ENCODE assay signal across 18 mouse cellular contexts in genomic region chr7:92886801-92887200, GRCm38 (mm10). TPM values are rescaled to one million over a fixed set of nuclear protein-coding genes. Genes with fewer than 3 reads are reported as not detected.
DNase-seq lines count a peak whose midpoint lies in the region; ATAC-seq and TF ChIP-seq lines count a peak whose summit lies in the region.
"Had no signal": no experiment of that assay in that cellular context is flagged by ENCODE, and none has a peak within 500 bp of the region (broad histone marks: within the 10 kb centered on the region; RNA-seq: fewer than 3 reads in every experiment).

No protein-coding gene starts in this region.

- H3K9ac ChIP-seq in heart, embryonic 13.5 days: no peak overlapping the region
- H3K9ac ChIP-seq in MEL (ENCODE audit: control insufficient read depth, low read depth, low read length, poor library complexity, severe bottlenecking): no peak overlapping the region
- peak overlapping the region; percentile 43; the same call in 1 of the 2 replicates for H3K9ac ChIP-seq in liver, embryonic 12.5 days
- H3K9ac ChIP-seq: hindbrain, embryonic 14.5 days; midbrain, embryonic 15.5 days had no signal

- no peak for DNase-seq in heart, adult 18-20 months
- no peak for DNase-seq in MEL (ENCODE audit: low read depth, low spot score)
- DNase-seq in thymus, adult 18-20 months: no peak
- no peak for DNase-seq in Muller cell, postnatal 12 days (ENCODE audit: inconsistent ontology term)
- no peak for DNase-seq in kidney, adult 18-20 months
- DNase-seq: cerebellum, adult 11 months; cerebellum, postnatal 14 days; gastrocnemius, postnatal 14 days; kidney, adult 8-10 months; layer of hippocampus, postnatal 36 days; lung, adult 2 months; thymus, postnatal 4 days had no signal

- TF ChIP-seq POLR2A in MEL (IDR thresholded peaks at IDR 0.05; ENCODE audit: control insufficient read depth in 1 of 2, insufficient read depth in 1 of 2, low read depth in 1 of 2, low read length in 2 of 2, poor library complexity in 1 of 2): no peak
- no peak for TF ChIP-seq POLR2A in bone marrow macrophage, adult 2 months (IDR thresholded peaks at IDR 0.05; ENCODE audit: borderline replicate concordance, low read depth, low read length)

- H3K27me3 ChIP-seq in heart, embryonic 13.5 days (replicated peaks): no peaks in the 10 kb centered on the region
- H3K27me3 ChIP-seq in MEL (ENCODE audit: control insufficient read depth in 1 of 2, insufficient read depth in 2 of 2, low read length in 2 of 2): no peaks in the 10 kb centered on the region
- no peaks in the 10 kb centered on the region for H3K27me3 ChIP-seq in liver, embryonic 12.5 days (replicated peaks)
- H3K27me3 ChIP-seq: midbrain, embryonic 15.5 days had no signal

- no peaks in the 10 kb centered on the region for H3K36me3 ChIP-seq in heart, embryonic 13.5 days
- peaks cover 16 to 38% of the 10 kb centered on the region in 2 experiments for H3K36me3 ChIP-seq in MEL (ENCODE audit: control insufficient read depth in 1 of 2, insufficient read depth in 2 of 2, low read length in 2 of 2)
- peaks cover 38% of the 10 kb centered on the region for H3K36me3 ChIP-seq in liver, embryonic 12.5 days
- H3K36me3 ChIP-seq: midbrain, embryonic 15.5 days had no signal

- H3K79me2 ChIP-seq in MEL (ENCODE audit: control insufficient read depth, insufficient read depth, low read length, poor library complexity): peaks cover 8% of the 10 kb centered on the region; the same call in 1 of the 2 replicates

- no peak for TF ChIP-seq RAD21 in MEL (IDR thresholded peaks at IDR 0.05; ENCODE audit: low read depth, low read length)

- no peak for TF ChIP-seq CTCF in MEL (IDR thresholded peaks at IDR 0.05 in 2 of 3, conservative IDR thresholded peaks at IDR 0.05 in 1 of 3; ENCODE audit: control insufficient read depth in 1 of 3, insufficient read depth in 1 of 3, low read depth in 2 of 3, low read length in 3 of 3, poor library complexity in 1 of 3, severe bottlenecking in 1 of 3)
- TF ChIP-seq CTCF in bone marrow macrophage, adult 2 months (IDR thresholded peaks at IDR 0.05; ENCODE audit: low read depth, low read length): no peak

- H3K4me1 ChIP-seq in heart, embryonic 13.5 days: peaks cover 31% of the 10 kb centered on the region
- H3K4me1 ChIP-seq in MEL (ENCODE audit: control insufficient read depth in 1 of 2, insufficient read depth in 2 of 2, low read length in 2 of 2): peaks cover 16 to 32% of the 10 kb centered on the region in 2 experiments
- H3K4me1 ChIP-seq in bone marrow macrophage, adult 2 months (ENCODE audit: control insufficient read depth, insufficient read depth, low read length): peaks cover 24% of the 10 kb centered on the region
- H3K4me1 ChIP-seq in liver, embryonic 12.5 days: peaks cover 73% of the 10 kb centered on the region
- H3K4me1 ChIP-seq: midbrain, embryonic 15.5 days had no signal

- peak in 1 of 2 experiments; percentile 37; a peak in 1 of 4 replicates for TF ChIP-seq EP300 in MEL (IDR thresholded peaks at IDR 0.05; ENCODE audit: low read depth in 1 of 2, low read length in 2 of 2)

- H3K27ac ChIP-seq in heart, embryonic 13.5 days (replicated peaks): peak overlapping the region; percentile 32; the same call in 1 of the 2 replicates
- no peak overlapping the region for H3K27ac ChIP-seq in MEL (ENCODE audit: control insufficient read depth, low read depth, low read length)
- H3K27ac ChIP-seq in bone marrow macrophage, adult 2 months (ENCODE audit: insufficient read depth, low read depth, low read length): peak overlapping the region; percentile 23
- peak overlapping the region; percentile 88 for H3K27ac ChIP-seq in liver, embryonic 12.5 days
- H3K27ac ChIP-seq: embryonic facial prominence, embryonic 10.5 days; hindbrain, embryonic 14.5 days; midbrain, embryonic 15.5 days had no signal

- H3K4me2 ChIP-seq in heart, embryonic 13.5 days: no peak overlapping the region
- H3K4me2 ChIP-seq in liver, embryonic 12.5 days: peak overlapping the region; percentile 45
- H3K4me2 ChIP-seq: hindbrain, embryonic 14.5 days; midbrain, embryonic 15.5 days had no signal

- ATAC-seq in heart, embryonic 13.5 days (ENCODE audit: extremely low read depth, insufficient number of reproducible peaks, low FRiP score, low TSS enrichment): no peak
- peak; percentile 79 for ATAC-seq in liver, embryonic 12.5 days
- ATAC-seq: midbrain, embryonic 15.5 days had no signal

- no peak overlapping the region for H3K4me3 ChIP-seq in heart, embryonic 13.5 days
- no peak overlapping the region for H3K4me3 ChIP-seq in MEL (ENCODE audit: control insufficient read depth in 1 of 2, insufficient read depth in 1 of 2, low read depth in 2 of 2, low read length in 2 of 2)
- H3K4me3 ChIP-seq in bone marrow macrophage, adult 2 months (ENCODE audit: insufficient read depth, low read length): no peak overlapping the region
- H3K4me3 ChIP-seq in liver, embryonic 12.5 days: no peak overlapping the region
- H3K4me3 ChIP-seq: embryonic facial prominence, embryonic 10.5 days; midbrain, embryonic 15.5 days had no signal

- no peaks in the 10 kb centered on the region for H3K9me3 ChIP-seq in heart, embryonic 13.5 days
- no peaks in the 10 kb centered on the region for H3K9me3 ChIP-seq in MEL (replicated peaks; ENCODE audit: insufficient read depth, low read length)
- no peaks in the 10 kb centered on the region for H3K9me3 ChIP-seq in liver, embryonic 12.5 days (replicated peaks)
- H3K9me3 ChIP-seq: embryonic facial prominence, embryonic 10.5 days; midbrain, embryonic 15.5 days had no signal

- WGBS in heart, embryonic 13.5 days: 54% methylated on average over 7 of the region's 7 CpGs
- 52% methylated on average over 7 of the region's 7 CpGs for WGBS in liver, embryonic 12.5 days (ENCODE audit: insufficient replicate concordance)

TF ChIP-seq in MEL, 35 proteins besides CTCF, POLR2A, EP300 and RAD21:
- TF ChIP-seq GATA1 (IDR thresholded peaks at IDR 0.05; ENCODE audit: low read depth, low read length): peak; percentile 32; the same call in 1 of the 2 replicates
- no peak for TF ChIP-seq SMC3 (IDR thresholded peaks at IDR 0.05; ENCODE audit: low read depth, low read length)
- no peak for TF ChIP-seq TBP (IDR thresholded peaks at IDR 0.05; ENCODE audit: low read depth, low read length)
- peak; percentile 41; the same call in 1 of the 2 replicates for TF ChIP-seq TCF12 (IDR thresholded peaks at IDR 0.05; ENCODE audit: low read depth, low read length)

RNA-seq across cellular contexts. Expression of gene Prcp, which starts 12.5 kb away (rescaled TPM):
- polyA plus RNA-seq in heart, embryonic 13.5 days (2015; fragmentation: Nextera tagmentation; extraction: Ambion mirVana): 20.3 and 20.6 TPM in 2 replicates
- 10 to 100 TPM in 1 of 2 experiments, 1 to 10 TPM in 1; 9.1 to 10.9 TPM for total RNA-seq in heart, adult 18-20 months (2021)
- 41.6 and 48.4 TPM in 2 replicates for total RNA-seq in MEL (2012; rRNA removed)
- polyA plus RNA-seq in MEL (2012; ENCODE audit: insufficient read depth in 1 of 2, insufficient read length in 2 of 2, low read depth in 1 of 2, low replicate concordance in 2 of 2, missing spikeins in 1 of 2): 10 to 100 TPM in 1 of 2 experiments, not detected in 1; 40.3 TPM
- polyA plus RNA-seq in bone marrow macrophage, adult 2 months (2012; ENCODE audit: insufficient read depth, insufficient read length, missing spikeins): 143 and 146 TPM in 2 replicates
- 18.2 and 20.0 TPM in 2 replicates for polyA plus RNA-seq in liver, embryonic 12.5 days (2016; fragmentation: Nextera tagmentation; extraction: Ambion mirVana)

RNA-seq across cellular contexts. Expression of gene Ddias, which starts 12.8 kb away (rescaled TPM):
- 8.7 and 9.0 TPM in 2 replicates for polyA plus RNA-seq in heart, embryonic 13.5 days (2015; fragmentation: Nextera tagmentation; extraction: Ambion mirVana)
- under 1 TPM; 0.21 to 0.89 TPM for total RNA-seq in heart, adult 18-20 months (2021)
- total RNA-seq in MEL (2012; rRNA removed): 17.8 and 23.5 TPM in 2 replicates
- 10 to 100 TPM in 1 of 2 experiments, not detected in 1; 19.9 TPM for polyA plus RNA-seq in MEL (2012; ENCODE audit: insufficient read depth in 1 of 2, insufficient read length in 2 of 2, low read depth in 1 of 2, low replicate concordance in 2 of 2, missing spikeins in 1 of 2)
- 2.7 and 4.1 TPM in 2 replicates for polyA plus RNA-seq in bone marrow macrophage, adult 2 months (2012; ENCODE audit: insufficient read depth, insufficient read length, missing spikeins)
- polyA plus RNA-seq in liver, embryonic 12.5 days (2016; fragmentation: Nextera tagmentation; extraction: Ambion mirVana): 15.5 and 16.1 TPM in 2 replicates
